Mouse (Mus musculus): ENCODE results near the gene Fto. TPM values are rescaled to one million over a fixed set of nuclear protein-coding genes. Genes with fewer than 3 reads are reported as not detected.
A peak's percentile ranks its signal among the peaks of the same experiment; 100 is the strongest.

The Fto gene
- total RNA-seq, 2 experiments from 2014 or later = 13.8 to 33.6 TPM

GRCm38 (mm10) chr8:91593202-91593781, 280.0 kb downstream of the Fto start:
- ATAC-seq (ENCODE audit: poor library complexity, severe bottlenecking) = no peak

DNA sequence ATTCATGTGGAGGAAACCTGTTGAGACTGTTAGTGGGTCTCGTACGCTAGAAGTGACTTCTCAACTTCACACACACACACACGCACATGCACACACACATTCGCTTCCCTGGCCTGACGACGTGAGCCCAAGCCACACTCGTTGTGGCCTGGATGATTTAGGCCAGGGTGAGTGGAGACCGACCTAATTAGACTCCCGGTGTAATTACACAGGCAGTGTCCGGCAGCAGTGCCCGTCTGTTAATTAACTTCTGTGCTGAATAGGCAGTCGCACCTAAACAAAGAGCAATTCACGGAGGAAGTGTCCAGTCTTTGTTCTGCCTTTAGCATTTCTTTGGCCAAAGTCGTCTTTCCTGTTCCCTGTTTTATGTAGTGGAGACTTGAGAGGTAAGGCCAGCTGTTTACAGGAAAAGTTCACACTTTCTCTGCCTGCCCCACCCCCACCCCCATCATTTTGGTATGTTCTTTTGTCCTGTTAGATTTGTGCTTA, 286.1 kb downstream of the Fto start:
- no peak for ATAC-seq (ENCODE audit: poor library complexity, severe bottlenecking)

GRCm38 (mm10) chr8:91603751-91604150, 290.4 kb downstream of the Fto start:
- ATAC-seq (ENCODE audit: poor library complexity, severe bottlenecking) = no peak

DNA sequence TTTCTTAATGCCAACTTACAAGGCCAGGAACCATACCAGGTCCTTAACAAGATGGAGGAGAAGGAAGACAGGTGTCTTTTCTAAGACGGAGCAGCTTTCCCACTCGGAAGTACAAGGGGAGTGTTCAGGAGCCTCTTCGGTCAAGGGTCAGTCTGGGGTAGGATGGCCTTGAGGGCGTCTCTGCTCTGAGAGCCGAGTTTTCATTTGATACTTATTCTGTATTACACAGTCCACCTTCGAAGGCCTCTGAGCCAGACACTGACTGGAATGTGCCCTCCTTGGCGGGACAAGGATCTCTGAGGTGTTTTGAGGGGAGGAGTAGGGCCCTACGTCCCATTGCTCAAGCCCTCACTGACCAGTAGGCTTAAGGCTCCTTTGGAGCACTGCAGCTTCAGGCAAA, 292.6 kb downstream of the Fto start:
- ATAC-seq (ENCODE audit: poor library complexity, severe bottlenecking) = no peak

DNA sequence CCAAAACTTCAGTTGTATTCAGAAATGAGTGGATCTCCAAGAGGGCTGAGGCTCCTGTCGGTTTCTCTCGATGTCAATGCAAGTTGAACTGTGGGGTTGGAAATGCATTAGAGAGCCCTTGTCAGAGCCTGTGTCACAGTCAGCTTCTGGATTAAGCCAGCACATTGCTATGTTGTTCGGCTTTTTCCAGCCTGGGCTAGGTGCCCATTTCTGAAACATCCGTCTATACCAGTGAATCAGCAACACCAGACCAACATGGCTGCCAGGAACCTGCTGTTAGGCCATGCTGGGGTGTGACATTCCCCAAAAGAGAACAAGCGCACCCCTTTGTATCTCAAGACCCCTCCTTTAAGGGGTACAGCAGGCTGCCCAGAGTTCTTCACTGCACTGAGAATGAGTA, 293.8 kb downstream of the Fto start:
- ATAC-seq (ENCODE audit: poor library complexity, severe bottlenecking) = no peak

- no peak for ATAC-seq (ENCODE audit: poor library complexity, severe bottlenecking)
Observed at GRCm38 (mm10) chr8:91611191-91611590, 297.9 kb downstream of the Fto start.

DNA sequence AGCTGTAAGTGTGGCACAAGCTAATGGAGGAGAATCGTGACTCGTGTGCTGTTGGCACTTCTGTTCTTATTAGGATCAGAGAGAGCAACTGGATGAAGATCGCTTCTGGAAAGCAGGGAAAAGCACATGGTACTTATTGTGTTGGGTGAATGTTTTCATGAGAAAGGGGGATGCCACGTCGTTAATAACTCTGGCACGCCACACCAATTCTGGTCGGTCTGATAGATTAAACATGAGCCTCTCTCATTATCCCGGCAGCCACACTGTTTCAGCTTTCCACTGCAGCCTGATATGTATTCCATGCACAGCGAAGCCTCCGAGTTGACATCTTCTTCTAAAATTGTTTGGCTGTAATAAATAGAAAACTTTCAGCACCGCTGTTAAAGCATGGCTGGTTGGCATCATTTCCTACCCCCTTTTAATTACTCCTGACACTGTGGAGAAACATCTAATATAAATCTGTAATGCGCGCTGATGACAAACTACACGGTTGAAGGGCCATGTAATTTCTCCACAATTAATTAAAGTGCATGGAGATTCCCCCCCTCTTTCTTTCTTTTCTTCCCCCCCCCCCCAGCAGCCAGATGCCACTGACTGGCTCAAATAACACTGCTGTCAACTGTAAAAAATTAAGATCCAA, 298.5 kb downstream of the Fto start:
- ATAC-seq (ENCODE audit: poor library complexity, severe bottlenecking) = no peak

DNA sequence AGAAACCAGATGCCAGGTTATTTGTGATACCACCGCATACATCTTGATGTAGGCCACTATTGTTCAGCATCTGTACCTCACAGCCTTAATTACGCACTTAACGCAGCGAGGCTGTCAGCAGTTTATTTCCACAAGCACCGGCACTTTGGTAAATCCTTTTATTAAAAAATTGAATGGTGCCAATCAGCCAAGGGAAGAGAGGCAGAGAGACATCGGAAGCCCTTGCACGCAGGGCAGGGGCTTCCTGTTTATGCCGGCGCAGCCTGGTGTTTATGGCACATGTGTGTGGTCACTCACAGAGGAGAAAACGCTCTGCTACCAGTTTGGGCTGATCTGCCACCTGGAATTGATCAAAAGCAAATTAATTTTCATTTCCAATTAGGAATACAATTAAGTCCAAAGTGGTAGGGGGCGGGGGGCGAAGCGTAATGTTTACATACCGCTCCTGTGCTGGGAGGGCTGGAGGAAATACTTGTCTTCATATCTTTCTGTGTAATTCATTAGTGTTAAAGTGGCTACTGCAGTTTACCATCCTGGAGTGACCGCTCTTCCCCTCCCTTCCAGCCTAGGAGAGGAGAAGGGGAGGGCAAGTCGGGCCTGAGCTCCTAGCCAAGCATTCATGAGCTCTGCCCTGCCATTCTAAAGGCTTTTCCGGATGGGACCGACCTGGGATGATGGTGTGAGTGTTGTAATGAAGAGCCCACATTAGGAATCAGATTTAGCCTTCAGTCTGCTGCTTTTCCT, 299.2 kb downstream of the Fto start:
- ATAC-seq (ENCODE audit: poor library complexity, severe bottlenecking) = no peak

- ATAC-seq (ENCODE audit: poor library complexity, severe bottlenecking) = no peak
Observed at GRCm38 (mm10) chr8:91613603-91614002, 300.3 kb downstream of the Fto start.

- ATAC-seq (ENCODE audit: poor library complexity, severe bottlenecking) = no peak
Observed at GRCm38 (mm10) chr8:91615196-91615595, 301.9 kb downstream of the Fto start.

DNA sequence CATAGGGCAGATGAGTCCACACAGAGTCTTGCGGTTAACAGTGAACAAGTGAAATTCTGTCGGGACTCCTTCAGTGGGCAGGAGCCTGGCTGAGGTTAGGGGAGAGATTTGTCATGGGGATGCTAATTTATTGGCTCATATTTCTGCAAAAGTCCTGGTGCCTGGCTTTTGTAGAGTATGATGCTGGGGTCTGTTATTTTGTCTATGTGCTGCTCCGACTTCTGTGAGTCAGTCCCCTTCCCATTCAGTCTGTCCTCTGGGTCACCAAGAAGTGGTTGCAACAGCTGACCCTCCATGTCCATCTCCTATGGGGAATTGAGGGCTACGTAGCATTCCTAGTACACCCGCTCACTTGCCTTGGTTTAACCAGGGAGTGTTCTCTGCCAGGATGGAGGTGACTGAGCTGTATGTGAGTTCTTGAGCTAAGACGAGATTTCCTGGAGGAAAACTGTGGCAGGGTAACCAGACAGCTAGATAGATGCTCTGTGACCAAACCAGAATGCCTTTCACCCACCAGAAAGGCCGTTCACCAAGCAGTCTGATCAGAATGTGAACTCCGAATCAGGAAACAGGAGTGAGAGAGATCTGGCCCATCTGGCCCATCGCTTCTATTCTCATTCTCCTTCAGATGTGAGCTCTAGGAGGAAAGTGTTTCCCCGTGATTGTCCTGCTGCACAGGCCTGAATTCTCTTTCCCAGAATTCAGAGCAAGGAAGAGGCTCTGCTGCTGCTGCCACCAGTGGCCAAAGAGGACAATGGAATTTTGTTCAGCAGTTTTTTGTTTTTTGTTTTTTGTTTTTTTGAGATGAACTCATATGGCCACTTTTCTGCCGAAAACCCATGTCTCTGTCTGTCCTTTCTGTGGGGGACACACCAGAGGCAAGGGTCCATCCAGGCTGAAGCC, 302.7 kb downstream of the Fto start:
- ATAC-seq (ENCODE audit: poor library complexity, severe bottlenecking) = no peak

DNA sequence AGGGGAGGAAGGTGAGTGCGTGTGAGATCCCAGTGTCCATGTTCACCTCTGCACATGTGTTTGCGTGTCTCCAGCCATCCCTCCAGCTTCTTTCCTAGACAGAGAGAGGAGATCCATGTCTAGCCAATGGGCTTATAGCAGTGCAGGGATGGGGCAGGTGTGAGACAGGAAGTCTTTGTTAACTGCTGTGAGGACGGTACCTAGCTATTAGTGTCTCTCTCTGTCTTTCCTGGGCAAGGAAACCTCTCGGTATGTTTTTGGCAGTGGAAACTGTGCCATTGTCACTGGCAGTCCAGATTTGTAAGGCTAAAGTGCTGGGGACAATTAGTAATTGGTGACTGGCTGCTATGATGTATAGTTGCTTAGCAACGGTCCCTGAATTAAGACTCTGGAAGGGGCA, 304.4 kb downstream of the Fto start:
- no peak for ATAC-seq (ENCODE audit: poor library complexity, severe bottlenecking)

- ATAC-seq (ENCODE audit: poor library complexity, severe bottlenecking) = no peak
Observed at GRCm38 (mm10) chr8:91622757-91623156, 309.4 kb downstream of the Fto start.

GRCm38 (mm10) chr8:91625686-91626558, 312.6 kb downstream of the Fto start:
- no peak for ATAC-seq (ENCODE audit: poor library complexity, severe bottlenecking)

GRCm38 (mm10) chr8:91629594-91629993, 316.3 kb downstream of the Fto start:
- ATAC-seq (ENCODE audit: poor library complexity, severe bottlenecking) = peak; percentile 33; the same call in 1 of the 2 replicates

- ATAC-seq (ENCODE audit: poor library complexity, severe bottlenecking) = no peak
Observed at GRCm38 (mm10) chr8:91630320-91631033, 317.2 kb downstream of the Fto start.

DNA sequence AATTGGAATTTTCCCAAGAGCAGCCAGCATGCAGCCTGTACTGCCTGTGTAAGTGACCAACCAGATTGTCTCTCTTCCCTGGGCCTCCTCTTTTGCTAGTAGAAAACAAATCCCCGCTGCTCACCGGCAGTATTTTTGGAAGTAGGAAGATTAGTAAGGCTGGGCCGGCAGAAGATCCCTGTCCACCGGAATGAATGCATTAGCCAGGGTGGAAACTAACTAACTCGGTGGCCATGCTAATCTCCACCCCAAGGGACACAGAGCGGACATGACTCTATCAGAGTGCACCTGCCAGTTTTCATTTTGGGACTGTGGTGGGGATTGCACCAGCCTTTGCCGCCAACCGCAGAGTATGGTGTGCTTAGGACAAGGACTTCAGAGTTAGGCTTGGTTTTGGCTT, 319.1 kb downstream of the Fto start:
- ATAC-seq (ENCODE audit: poor library complexity, severe bottlenecking) = no peak

GRCm38 (mm10) chr8:91635406-91635805, 322.1 kb downstream of the Fto start:
- no peak for ATAC-seq (ENCODE audit: poor library complexity, severe bottlenecking)

DNA sequence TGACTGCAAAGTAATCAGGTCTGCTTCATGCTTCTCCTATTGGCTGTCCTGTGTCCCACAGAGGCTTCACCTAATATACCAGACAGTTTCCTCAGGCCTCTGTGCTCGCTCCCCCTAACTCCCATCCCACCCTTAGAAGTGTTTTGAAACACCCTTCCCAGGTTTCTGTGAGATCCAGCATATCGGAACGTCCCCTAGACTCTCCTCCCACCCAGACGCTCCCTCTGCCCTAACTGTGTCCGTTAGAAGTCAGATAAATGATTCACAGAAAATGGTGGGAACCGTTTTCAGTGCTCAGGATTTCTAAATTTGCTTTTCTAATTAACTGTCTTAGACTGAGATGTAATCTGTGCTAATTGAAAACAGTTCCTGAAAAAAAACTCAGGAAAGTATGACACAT, 323.6 kb downstream of the Fto start:
- no peak for ATAC-seq (ENCODE audit: poor library complexity, severe bottlenecking)

All from megakaryocyte, adult 5-6 weeks (primary cell).